Mouse (Mus musculus) kidney, postnatal 4 days (tissue): ENCODE data around the gene Rxrg.

Source experiments
- DNase-seq, 2 experiments: peaks; one replicate each; pipeline ENCODE4 v3.0.0; 2021; ENCODE audit warnings: mixed read lengths in 2 of 2

Rxrg gene

DNA sequence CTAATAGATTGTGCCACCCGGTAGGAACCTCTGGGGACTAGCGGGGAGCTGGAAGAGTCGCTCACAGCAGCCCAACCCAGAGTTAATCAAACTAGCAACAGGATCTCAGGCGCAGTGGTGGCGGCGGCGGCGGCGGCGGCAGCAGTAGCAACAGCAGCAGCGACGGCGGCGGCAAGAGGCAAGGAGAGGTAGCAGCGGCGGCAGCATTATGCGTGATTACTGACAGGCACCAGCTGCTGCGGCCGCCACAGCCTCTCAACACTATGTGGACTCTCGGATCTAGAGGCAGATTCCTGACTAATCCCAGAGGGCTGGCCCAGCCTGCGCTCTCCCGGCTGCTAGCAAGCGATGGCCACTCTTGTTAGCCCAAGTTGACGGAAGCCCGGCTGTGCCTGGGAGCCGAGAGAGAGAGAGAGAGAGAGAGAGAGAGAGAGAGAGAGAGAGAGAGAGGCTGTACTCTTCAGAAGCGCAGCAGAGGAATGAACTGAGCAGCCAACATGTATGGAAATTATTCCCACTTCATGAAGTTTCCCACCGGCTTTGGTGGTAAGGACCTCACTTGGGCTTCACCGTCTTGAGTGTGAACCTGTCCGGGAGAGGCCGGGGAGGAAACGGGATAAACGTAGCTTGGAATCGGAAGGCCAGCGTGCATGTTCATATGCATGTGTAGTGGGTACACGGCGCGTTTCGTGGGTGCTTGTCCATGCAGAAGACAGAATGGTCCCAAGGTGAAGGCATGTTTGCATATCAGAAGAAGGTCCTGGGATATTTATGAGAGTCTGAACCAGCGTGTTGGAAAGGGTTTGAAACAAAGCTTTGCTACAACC is at the start of gene Rxrg:
TSS of gene Rxrg (plus strand) at position 130 of the 827 bp plus-strand sequence.
- peak; percentile 81 to 86 for DNase-seq

DNA sequence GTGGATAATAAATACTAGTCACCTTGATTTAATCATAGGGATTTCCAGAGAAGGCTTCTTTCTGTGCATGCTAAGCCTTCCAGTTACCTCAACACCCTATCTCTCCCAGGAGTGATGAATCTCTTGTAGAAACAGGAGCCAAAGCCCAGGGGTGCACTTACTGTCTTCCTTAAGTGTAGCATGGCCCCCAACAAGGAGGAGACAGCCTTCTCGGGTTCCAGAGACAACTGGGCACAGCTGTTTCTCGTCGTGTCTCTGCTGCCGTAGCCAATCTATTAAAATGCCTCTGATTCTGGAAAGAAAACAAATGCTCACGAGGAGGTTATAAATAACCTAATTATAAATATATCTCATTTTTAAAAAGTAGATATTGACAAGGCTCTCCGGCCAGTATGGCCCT is 48.9 kb upstream of the Rxrg start:
- DNase-seq = peak; percentile 46 to 53

DNA sequence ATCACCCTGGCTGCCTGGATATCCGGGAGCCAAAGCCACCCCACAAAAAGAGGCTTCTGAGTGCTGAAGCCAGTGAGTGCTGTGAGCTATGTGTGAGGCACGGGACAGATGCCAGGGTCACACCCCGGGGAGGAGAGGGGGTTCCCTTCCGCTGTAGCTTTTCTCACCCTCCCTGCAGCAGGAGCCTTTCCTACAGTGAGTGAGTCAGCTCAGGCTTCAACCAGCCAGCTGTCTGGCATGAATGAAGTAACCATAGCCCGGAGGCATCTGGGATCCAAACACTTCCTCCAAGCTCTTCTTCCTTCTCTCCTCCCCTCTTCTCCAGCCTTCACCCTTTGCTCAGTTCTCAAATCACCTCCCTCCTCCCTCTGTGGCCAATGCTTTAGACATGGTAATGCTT is 46.6 kb upstream of the Rxrg start:
- DNase-seq = peak; percentile 36 to 38

DNA sequence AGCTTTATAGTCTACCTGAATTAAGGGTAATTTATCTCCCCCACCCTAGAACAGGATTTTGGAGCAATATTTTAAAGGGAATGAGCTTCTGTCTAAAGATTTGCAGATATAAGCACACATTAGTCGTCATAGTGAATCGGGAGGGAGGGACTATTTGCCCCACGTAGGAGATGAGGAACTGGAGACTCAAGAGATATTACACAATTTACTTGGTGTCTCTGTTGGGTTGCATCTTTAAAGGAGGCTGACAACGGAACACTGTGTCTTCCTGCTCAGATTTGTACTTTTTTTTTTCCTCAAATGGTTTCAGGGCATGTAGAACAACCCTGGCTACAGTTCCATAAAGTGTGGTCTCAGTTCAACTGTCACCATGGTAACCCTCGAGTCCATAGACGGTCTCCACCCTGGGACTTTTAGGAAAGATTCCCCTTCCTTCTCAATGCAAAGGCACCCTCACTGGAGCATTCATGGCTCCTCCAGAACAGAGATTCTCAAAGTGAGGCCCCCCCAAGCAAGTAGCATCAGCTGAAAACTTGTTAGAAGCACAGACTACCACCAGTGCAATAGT is 44.1 kb upstream of the Rxrg start:
- DNase-seq = no peak

DNA sequence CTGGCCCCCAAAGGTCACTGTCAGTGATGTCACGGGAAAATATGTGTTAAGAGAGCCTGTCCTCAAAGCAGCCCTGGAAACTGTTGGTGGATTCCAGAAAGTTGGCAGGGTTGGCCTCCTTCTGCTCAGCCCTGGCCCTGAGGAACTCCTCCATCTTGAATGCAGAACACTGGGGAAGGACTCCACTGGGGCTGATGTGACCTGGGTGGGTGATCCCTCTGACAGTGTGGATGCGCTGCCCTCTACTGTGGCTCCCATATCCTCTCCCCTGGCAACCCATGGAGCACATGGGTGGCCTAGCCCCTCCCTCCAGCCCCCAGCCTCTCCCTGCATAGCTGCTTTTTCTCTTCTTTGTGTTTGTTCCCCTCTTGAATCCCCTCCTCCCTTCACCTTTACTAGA is 31.6 kb upstream of the Rxrg start:
- no peak for DNase-seq

DNA sequence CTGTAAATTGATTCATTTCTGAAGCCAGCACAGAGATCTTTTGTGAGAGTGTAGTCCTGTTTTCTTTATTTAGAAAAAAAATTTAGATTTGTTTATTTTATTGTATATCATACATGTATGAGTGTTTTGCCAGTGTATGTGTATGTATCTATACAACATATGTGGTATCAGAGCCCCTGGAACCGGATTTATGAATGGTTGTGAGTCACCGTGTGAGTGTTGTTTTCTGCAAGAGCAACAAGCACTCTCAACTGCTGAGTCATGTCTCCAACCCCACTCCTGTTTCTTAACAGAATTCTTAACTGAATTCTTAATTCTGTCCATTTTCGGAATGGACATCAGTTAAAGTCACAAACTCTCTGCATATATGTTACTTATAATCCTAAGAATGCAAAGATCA is 19.1 kb upstream of the Rxrg start:
- no peak for DNase-seq

DNA sequence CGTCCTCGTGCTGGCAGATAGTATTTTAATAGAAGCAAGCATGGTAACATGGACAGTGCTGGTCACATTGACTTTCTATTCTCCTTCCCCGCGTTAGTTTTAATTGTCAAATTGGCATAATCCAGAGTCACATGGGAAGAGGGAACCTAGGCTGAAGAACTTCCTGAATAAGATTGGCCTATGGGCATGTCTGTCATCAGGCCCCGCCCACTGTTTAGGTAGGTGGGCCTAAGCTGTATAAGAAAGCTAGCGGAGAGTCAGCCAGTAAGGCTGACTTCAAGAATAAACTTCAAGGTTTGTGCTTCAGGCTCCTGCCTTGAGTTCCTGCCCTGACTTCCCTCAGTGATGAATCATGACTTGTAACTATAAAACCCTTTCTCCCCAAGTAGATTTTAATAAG is 15.0 kb upstream of the Rxrg start:
- DNase-seq = no peak

DNA sequence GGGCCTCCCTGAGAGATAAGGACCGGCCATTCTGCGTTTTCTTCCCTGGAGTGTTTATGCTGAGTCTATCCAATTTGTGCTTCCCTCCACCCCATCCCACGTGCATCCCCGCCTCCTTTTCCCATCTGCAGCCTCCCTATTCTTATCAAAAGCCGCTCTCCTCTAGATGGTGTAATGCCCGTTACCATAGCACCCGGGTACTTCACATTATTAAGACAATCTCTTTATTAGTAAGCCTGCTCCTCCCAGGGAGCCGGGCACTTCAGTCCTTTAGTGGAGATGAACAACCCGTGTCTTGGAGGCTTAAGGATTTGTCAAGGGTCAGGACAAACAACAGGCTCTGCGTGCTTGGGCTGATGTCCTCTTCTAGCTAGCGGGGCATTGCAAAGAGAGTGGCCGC is 14.3 kb upstream of the Rxrg start:
- DNase-seq = no peak

DNA sequence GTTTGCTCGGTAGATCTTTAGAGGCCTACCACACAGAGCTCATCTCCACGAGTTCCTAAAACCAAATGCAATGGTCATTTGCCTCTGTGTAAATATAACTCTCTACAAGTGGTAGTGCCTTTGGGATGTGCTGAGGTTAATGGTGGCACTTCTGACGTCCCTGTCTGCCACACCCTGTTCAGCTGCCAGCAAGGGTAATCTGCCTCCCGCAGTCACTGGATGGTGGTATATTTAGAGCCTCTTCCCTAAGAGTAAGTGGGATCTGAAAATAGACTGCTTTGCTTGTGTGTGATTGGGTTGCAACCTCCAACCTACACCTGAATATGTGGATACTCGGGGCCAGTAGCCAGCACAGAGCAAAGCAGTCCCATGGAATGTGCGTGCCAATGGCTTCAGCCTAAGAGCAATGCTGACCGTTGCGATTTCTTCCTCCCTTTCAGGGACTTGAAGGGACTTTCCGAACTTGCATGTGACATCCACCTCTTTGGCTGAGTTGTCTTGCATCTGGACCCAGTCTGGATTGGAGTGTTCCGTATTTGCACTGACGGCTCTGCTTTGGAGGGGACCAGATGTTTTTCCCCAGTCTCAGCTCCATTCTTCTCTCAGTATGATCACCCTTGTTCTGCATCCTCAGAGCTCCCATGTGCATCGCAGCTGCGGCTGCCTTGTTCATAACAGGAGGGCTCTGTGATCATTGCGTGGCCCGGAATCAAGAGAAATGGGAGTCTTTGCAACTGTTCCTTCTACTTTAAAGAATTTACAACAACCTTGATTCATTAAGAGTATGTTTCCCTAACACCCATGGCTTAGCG is 9.2 kb upstream of the Rxrg start:
- no peak for DNase-seq

DNA sequence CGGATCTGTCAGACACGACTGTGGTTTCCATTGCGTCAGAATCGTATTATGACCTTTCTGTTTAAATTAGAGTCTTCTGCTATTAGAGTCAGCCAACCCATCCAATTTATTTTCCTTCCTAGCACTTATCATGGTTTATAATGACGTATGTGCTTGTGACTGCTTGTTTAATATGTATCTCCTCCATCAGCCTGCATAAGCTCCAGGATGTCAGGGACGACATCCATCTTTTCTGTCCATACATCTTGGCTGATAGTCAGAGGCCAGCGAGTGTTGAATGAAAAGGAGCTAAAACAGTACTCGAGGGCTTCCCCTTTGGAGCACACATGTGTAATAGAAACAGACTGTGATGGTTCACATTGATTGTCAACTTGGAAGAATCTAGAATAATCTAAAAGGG is 6.0 kb upstream of the Rxrg start:
- no peak for DNase-seq

DNA sequence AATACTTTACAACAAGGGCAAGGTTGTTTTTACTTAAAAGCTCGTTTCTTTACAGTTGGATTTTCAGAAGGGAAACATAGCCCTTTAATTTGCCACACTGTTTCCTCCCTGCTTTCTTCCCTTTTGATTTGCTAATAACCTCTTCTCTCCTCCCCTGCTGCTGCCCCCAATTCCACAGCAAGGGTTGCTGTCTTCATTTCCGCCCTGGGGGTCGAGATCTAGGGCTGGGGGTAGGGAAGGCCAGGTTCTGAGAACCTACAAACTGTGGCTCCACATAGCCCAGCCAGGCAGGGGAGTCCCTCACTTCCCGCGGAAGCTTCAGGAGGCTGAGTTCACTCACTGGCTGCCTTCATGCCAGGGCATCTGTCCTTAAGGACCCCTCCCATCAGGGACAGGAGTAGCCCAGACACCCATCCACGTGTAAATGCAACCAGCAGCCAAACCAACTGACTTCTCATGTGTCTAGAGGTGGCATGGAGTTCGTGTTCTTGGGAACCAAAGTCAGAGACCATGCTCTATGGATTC is 1.1 kb downstream of the Rxrg start:
- DNase-seq = no peak

DNA sequence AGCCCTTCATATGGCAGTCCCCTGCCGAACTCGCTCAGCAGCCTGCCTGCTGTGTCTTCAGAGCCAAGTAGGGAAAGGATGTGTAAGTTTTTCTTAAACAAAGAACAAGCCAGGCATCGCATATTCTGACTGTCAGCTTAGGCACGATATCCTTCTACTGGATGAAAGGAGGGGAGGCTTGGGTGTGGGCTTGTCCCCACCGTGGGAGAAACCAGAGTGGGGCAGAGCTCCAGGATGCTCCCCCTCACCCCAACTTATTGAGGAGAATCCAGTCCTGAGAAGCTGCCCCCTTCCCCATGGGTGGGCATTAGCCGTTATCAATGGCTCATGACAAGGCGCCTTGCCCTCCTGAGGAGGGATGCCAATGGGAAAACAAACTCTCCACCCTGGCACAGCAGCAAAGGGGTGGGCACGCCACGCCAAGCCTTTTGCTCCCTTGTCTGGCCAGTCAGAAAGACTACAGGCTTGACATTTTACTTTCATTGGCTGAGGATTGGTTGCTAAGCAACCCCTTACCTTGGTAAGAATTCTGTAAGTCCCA is 10.1 kb downstream of the Rxrg start:
- no peak for DNase-seq

DNA sequence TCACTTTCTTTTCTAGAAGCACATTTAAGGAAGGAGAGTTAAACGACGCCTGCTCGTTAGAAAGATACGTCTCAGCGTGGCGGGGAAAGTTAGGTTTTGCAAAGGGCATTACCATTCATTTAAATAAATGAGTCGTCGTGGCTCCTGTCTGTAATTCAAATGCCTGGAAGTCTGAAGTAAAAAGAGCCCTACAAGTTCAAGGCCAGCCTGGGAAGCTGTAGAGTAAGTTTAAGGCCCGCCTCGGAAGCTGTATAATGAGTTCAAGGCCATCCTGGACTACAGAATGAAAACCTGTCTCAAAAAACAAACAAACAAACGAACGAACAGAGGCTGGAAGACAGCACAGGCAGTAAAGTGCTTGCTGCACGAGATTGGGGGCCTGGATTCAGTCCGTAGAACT is 18.9 kb downstream of the Rxrg start:
- DNase-seq = no peak

DNA sequence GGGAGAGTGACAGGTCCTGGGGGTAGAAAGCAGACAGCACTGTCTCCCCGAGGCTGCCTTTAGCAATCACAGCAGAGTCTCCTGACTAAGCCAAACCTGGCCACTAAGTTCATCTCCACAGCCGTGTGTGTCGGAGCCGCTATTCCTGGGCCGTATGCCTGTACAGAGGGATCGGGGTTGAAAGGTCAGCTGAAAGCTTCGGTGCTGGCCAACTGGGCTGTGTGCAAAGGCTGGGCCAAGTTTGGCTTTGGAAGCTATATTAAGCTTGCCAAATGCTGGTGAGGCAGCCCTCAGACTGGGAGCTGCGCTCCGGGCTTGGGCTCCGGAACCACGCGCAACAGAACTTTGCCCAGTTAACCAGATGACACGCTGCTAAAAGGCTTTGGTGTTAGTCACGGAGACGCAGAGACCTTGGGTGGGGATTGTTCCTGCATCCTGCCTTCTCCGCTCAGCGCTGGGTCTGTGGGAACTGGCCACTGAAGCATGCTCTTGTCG is 19.9 kb downstream of the Rxrg start:
- DNase-seq = peak in 1 of 2 experiments; percentile 16

DNA sequence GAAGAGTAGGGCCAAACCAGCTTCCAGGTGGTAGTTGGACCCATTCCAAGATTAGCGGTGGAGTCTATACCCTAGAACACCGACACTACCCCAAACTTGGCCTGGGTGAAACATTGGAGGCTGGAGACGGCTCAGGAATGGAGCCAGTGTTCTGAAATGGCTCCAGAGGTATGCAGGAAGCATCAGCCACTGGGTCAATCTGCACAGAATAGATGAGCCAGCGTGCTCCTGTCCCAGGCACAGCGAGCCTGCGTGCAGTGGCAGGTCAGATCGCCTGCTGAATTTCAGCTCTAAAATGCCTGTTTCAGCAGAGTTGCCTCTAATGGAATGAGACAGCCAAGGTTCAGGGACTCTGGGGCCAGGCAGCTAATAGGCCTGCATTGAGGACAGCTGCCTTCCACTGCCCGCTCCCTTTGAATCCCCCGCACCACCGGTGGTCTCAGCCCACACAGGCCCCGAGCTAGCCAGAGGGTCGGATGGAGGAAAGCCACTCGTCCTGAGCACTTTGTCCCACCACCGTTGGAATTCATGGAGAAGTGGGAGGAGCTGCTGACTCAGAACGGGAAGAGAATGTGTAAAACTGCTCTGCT is 22.1 kb downstream of the Rxrg start:
- DNase-seq = peak in 1 of 2 experiments; percentile 13

DNA sequence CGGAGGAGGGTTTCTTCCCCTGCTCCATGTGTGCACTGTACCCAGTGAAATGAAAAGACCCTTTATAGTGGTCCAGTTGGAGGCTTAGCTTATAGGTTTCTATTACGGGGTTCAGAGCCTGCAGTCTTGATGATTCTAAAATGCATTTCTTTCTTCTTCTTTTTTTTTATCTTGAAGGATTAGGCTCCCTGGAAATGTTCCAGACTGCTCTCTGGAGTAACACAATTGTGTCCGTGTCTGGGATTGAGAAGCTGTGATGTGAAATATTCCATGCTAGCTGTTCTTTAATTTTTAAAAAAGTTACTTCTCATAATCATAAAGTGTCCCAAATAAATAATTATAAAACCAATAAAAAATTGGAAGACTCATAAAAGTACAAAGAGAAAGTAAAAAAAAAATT is 26.9 kb downstream of the Rxrg start:
- DNase-seq = no peak

DNA sequence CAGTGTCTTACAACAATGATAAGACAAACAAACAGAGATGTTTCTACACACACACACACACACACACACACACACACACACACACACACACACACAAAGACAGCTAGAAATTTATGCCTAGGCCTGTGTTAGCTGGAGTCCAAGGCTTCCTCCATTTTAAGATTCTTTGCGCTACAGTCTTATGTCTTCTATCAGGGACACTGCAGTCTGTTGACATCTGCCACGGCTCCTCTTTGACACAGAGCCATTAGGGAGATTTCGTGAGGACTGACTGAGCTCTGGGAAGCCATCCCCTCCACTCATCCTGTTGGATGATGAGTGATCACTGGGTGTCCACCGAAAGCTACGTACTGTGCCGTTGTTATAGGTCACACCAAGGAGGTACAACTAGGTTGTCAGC is 33.6 kb downstream of the Rxrg start:
- DNase-seq = no peak

DNA sequence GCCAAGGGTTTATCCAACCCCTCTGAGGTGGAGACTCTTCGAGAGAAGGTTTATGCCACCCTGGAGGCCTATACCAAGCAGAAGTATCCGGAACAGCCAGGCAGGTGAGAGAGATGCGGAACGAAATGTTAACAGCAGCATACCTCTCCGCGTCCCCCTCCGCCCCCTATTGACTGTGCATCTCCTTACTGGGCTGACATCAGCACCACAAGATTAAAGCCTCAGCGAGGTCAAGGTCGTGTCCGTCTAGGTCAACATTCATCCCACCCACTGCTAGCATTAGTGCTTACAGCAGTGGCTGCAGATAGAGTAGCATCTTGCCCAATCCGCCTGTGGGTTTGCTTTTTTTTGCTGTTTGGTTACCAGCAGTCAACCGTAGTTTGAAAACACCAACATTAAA is 37.5 kb downstream of the Rxrg start:
- DNase-seq = no peak

DNA sequence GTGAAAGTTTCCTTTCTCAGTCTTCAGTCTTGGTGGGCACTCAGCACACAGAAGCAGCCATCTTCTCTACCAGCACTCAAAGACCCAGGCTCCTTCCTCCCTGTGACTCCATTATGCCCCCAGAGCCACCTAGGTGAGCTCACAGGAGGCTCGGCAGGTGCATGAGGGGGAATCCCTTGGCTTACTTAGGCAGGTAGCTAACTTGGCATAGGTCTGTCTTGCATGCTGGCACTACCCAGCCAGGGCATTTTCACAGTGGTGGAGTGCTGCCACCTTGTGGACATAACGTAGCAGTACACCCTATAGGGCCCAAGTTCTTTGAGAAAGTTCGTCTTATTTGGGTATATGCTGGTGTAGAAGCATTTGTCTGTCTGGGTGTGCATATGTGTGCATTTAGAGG is 38.8 kb downstream of the Rxrg start:
- DNase-seq = peak; percentile 66 to 72

DNA sequence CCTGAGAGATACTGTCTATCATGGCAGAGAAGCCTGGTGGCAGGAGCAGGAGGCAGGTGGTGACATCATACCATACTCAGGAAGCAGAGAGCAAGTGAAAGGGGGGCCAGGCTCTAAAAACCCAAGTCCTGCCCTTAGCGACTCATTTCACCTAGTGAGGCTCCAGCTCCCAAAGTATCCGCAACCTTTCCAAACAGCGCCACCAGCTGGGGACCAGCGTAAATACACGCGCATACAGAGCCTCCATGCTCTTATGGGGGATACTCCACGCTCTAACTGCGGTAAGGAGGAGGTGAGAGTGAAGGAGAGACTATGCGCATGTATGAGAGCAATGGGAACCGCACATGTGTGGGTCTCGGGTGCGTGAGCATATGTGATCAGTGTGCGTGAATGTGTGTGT is 39.9 kb downstream of the Rxrg start:
- DNase-seq = peak; percentile 56 to 62

DNA sequence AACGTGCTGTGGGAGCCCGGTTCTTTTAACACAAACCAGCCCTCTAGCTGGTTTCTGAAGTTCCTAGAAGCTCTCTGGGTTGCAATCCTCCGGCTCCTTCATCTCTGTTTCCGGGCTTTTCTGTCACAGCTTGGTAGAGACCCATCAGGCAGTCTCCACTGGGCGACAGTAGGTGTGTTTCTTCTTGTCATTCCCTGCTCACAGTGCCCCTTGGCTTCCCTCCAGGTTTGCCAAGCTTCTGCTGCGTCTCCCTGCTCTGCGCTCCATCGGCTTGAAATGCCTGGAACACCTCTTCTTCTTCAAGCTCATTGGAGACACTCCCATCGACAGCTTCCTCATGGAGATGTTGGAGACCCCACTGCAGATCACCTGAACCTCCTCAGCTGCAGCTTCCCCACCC is 40.7 kb downstream of the Rxrg start:
- no peak for DNase-seq

DNA sequence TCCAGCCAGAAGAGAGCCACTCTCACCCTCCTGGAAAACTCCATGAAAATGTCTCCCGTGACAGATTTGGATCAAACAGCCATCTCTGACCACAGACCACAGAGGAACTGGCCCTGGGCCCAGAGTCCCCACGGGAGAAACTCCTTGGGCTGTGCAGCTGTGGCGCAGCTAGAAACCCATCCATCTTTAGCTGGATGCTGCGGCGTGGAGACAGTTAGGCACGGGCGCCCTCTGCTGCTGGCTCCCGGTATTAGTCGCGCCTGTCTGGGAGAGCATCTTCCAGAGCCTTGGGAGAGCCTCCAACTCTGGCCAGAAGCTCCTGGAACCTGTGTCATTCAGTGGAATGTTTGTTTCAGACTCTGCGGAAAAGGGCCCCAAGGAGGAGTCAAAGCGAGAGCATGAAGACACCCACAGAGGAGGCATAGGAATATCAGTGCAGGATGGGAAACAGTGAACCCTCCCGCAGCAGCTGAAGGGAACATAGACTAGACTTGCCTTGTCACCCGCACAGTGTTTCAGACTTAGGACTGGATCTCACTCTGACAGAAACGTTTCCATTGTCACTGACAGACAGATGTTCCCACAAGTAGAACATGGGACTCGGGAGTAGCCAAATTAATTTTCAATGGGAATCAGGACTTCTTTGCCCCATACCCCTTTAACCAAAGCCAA is 46.8 kb downstream of the Rxrg start:
- DNase-seq = peak; percentile 94 to 96
